Mouse (Mus musculus) megakaryocyte, adult 5-6 weeks (primary cell): Measurements from ENCODE around the gene Tecr. TPM values are rescaled to one million over a fixed set of nuclear protein-coding genes. Genes with fewer than 3 reads are reported as not detected.

Source experiments
- ATAC-seq: 2 replicates; pipeline ENCODE4 v1.8.0; 2016; ENCODE audit warnings: mild to moderate bottlenecking, inconsistent platforms; ENCODE audit not compliant: poor library complexity, severe bottlenecking
- total RNA-seq, 2 experiments: library from RNA; stranded (forward) in 1 of 2; stranded (reverse) in 1 of 2; fragments of 153-499, 151-499 nt in 1 of 2; fragments of 221-1000, 200-1000 nt in 1 of 2; gene quantifications; 2 replicates each; pipeline versions ENCODE4 v1.2.3 to v1.2.4; 2015 to 2017

Gene Tecr
- total RNA-seq, 2 experiments from 2014 or later: 255 to 282 TPM

- ATAC-seq: no peak
These were observed 39.6 kb downstream of the Tecr start for GRCm38 (mm10) chr8:83568128-83568527.

GRCm38 (mm10) chr8:83567668-83568067 lies 40.1 kb downstream of the Tecr start:
- ATAC-seq: no peak

DNA sequence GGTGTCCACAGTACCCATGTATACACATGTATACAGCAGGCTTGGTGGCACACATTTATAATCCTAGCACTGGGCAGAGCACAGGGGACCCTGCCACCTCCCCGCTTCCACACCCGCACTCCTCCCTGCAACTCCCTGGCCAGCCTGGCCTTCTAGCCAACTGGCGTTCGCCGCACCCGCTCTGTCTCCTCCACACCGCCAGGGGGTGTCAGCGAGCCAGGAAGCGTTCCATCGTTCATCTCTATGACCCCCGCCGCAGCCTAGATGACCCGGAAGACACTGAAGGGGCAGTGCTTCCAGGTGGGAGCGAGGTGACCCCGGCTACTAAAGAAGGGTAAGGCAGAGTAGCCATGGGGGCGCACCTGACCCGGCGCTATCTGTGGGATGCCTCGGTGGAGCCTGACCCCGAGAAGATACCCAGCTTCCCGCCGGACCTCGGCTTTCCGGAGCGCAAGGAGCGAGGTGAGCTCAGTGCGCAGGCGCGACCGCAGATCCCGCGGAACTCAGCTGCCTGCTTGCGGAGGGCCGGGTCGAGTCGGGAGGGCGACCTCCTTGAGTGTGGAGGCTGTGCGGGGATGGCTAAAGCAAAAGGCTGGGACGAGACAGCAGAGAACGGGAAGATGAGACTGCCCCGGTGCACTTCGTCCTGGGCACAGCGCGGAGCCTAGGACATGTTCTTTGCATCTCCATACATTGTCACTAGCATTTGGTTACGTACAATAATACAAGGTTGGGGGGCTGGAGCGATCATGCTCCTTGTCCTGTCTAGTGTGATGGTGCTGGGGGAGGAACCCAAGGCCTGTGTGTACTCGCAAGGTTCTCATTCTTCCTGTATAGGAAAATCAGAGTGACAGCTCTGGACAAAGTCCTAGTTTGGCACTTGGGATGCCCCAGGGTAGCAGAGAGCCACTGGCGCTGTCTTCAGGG lies 41.0 kb downstream of the Tecr start, which contains the start of gene Ndufb7:
TSS of gene Ndufb7 (plus strand) at position 203 of the 927 bp plus-strand sequence.
- peak; percentile 94 for ATAC-seq

DNA sequence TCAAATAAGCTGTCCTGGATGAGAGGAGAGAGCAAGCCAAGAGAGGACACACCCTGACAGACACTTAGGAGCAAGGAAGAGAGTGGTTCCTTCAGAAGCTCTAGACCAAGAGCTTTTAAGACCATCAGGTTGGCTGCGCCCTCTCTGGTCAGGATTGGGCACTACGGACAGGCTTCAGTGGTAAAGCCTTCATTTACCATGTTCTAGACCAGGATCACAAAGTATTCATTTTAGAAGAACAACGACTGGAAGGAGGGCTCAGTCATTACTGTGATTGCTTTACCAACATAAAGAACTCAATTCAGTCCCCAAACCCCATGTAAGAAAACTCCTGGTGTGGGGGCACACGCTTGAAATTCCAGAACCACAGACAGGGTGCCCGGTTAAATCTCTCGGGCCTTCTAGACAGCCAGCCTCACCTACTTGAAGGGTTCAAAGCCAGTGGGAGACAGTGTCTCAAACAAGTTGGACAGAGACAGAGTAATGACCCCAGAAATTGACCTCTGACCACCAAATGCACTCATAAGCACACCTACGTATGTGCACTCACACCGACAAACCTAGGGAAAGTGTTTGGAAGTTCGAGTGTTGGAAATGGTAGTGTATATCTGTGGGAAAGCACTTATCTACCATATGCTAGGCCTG lies 41.9 kb downstream of the Tecr start:
- peak; percentile 46 for ATAC-seq

- ATAC-seq: no peak
These were observed 44.5 kb downstream of the Tecr start for GRCm38 (mm10) chr8:83563246-83563645.

DNA sequence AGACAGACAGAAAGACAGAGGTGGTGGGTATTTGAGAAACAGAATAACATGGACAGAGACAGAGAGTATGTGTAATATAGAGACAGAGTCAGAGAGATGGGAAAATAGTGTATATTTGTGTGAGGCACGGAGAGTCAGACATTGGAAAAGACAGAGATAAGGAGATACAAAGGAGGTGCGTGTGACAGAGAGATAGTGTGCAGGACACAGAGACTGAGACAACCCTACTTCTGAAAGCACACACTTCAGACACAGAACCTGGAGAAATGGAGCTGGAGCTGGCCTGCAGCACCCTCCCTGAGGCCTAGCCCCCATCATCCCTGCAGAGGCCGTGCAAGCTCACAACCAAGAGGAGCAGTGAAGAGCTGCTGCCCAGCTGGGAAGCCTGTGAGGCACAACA lies 45.1 kb downstream of the Tecr start:
- ATAC-seq: no peak

GRCm38 (mm10) chr8:83535736-83536135 lies 72.0 kb downstream of the Tecr start, which contains the start of gene Olfr370:
Gene Olfr370 (plus strand): TSS chr8:83535780.
- ATAC-seq: no peak

DNA sequence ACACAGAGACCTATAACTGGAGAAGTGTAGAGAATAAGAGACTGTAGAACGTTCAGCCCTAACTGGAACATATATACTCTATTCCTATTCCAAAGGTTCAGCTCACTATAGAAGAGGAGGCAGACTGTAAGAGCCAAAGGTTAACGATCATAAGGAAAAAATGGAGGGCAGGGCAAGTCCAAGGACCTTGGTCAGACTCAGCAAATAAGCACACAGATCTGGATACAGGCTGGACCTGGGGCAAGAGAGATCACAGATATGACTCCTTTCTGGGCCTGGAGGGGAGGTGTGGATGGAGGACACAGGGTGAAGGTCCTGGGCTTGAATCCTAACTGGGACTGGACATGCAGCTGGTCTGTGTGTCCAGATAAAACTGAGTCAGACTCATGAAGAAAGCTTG lies 73.0 kb downstream of the Tecr start:
- ATAC-seq: no peak

Other genes starting within 250 kb of the Tecr start
- gene Clgn, start 218.1 kb downstream of the Tecr start, total RNA-seq (2015): 0.14 TPM in 1 of 2 replicates, not detected in the other
- gene Clgn, start 218.1 kb downstream of the Tecr start, total RNA-seq (2017): not detected in 2 replicates
- 45.5 and 45.6 TPM in 2 replicates for gene Scoc, start 149.6 kb downstream of the Tecr start, total RNA-seq (2015)
- gene Scoc, start 149.6 kb downstream of the Tecr start, total RNA-seq (2017): 18.8 TPM in 2 replicates
- not detected in 2 replicates for gene Olfr370, start 72.2 kb downstream of the Tecr start, total RNA-seq (2015)
- not detected in 2 replicates for gene Olfr370, start 72.2 kb downstream of the Tecr start, total RNA-seq (2017)
- gene Ndufb7, start 41.3 kb downstream of the Tecr start, total RNA-seq (2015): 132 and 161 TPM in 2 replicates
- gene Ndufb7, start 41.3 kb downstream of the Tecr start, total RNA-seq (2017): 205 and 227 TPM in 2 replicates
- gene Dnajb1, start 222 bp upstream of the Tecr start, total RNA-seq (2015): 40.0 and 40.7 TPM in 2 replicates
- gene Dnajb1, start 222 bp upstream of the Tecr start, total RNA-seq (2017): 26.4 and 34.4 TPM in 2 replicates
- gene Gipc1, start 44.7 kb upstream of the Tecr start, total RNA-seq (2015): 15.4 and 16.4 TPM in 2 replicates
- gene Gipc1, start 44.7 kb upstream of the Tecr start, total RNA-seq (2017): 18.9 and 25.4 TPM in 2 replicates
- 0.07 TPM in 1 of 2 replicates, not detected in the other for gene Ptger1, start 58.7 kb upstream of the Tecr start, total RNA-seq (2015)
- gene Ptger1, start 58.7 kb upstream of the Tecr start, total RNA-seq (2017): 1.7 and 2.2 TPM in 2 replicates
- gene Pkn1, start 91.2 kb upstream of the Tecr start, total RNA-seq (2015): 53.3 and 55.4 TPM in 2 replicates
- 103 and 110 TPM in 2 replicates for gene Pkn1, start 91.2 kb upstream of the Tecr start, total RNA-seq (2017)
- gene Ddx39, start 107.2 kb upstream of the Tecr start, total RNA-seq (2015): 66.7 and 67.7 TPM in 2 replicates
- gene Ddx39, start 107.2 kb upstream of the Tecr start, total RNA-seq (2017): 71.2 and 77.4 TPM in 2 replicates
- gene Adgre5, start 133.4 kb upstream of the Tecr start, total RNA-seq (2015): 239 and 242 TPM in 2 replicates
- 299 and 326 TPM in 2 replicates for gene Adgre5, start 133.4 kb upstream of the Tecr start, total RNA-seq (2017)